Mouse (Mus musculus) limb, embryonic 13.5 days (tissue): ENCODE results near the gene Usp22. TPM values are rescaled to one million over a fixed set of nuclear protein-coding genes. Genes with fewer than 3 reads are reported as not detected.
A peak's percentile ranks its signal among the peaks of the same experiment; 100 is the strongest.

Experiments used
- ATAC-seq: fragments of 200-750 bp; cut with Nextera tagmentation; 2 replicates; pipeline ENCODE4 v1.8.0; 2017; ENCODE audit warnings: low read depth, moderate number of reproducible peaks, moderate TSS enrichment; ENCODE audit not compliant: low FRiP score
- H3K27ac ChIP-seq: fragments of 300-500 bp; sonication (generic); 2 replicates; pipeline ENCODE4 v1.5.1; 2015; ENCODE audit warnings: inconsistent platforms, mild to moderate bottlenecking, moderate library complexity
- H3K27me3 ChIP-seq: fragments of 300-500 bp; sonication (generic); 2 replicates; pipeline ENCODE4 v1.6.1; 2015; ENCODE audit warnings: mild to moderate bottlenecking, inconsistent platforms
- H3K36me3 ChIP-seq: fragments of 300-500 bp; sonication (generic); 2 replicates; pipeline ENCODE4 v1.6.1; 2015; ENCODE audit warnings: inconsistent platforms, mild to moderate bottlenecking, moderate library complexity
- H3K4me1 ChIP-seq: fragments of 300-500 bp; sonication (generic); 2 replicates; pipeline ENCODE4 v1.6.1; 2015; ENCODE audit warnings: inconsistent platforms
- H3K4me2 ChIP-seq: fragments of 300-500 bp; sonication (generic); replicated peaks from 2 replicates; pipeline ENCODE4 v1.6.1; 2015; ENCODE audit warnings: inconsistent platforms, mild to moderate bottlenecking, moderate library complexity
- H3K4me3 ChIP-seq: fragments of 300-500 bp; sonication (generic); 2 replicates; pipeline ENCODE4 v1.5.1; 2015; ENCODE audit warnings: moderate library complexity, mild to moderate bottlenecking, inconsistent platforms
- H3K9ac ChIP-seq: fragments of 300-500 bp; sonication (generic); 2 replicates; pipeline ENCODE4 v1.6.1; 2015; ENCODE audit warnings: mild to moderate bottlenecking, inconsistent platforms
- H3K9me3 ChIP-seq: fragments of 300-500 bp; sonication (generic); 2 replicates; pipeline ENCODE4 v1.6.1; 2016; ENCODE audit warnings: inconsistent platforms
- WGBS: fragments of 180-500 bp; shearing (Covaris S2); methylation state at CpG from one replicate; pipeline ENCODE4 v1.1.7; 2015; 5-methylcytosine and 5-hydroxymethylcytosine counted together
- polyA plus RNA-seq: library from polyadenylated mRNA; unstranded; fragments of >200 nt; fragmentation: Nextera tagmentation; extraction: Ambion mirVana; gene quantifications from 2 replicates; pipeline ENCODE4 v1.2.1, GENCODE M21; 2015

Usp22 gene
- 173 and 184 TPM in 2 replicates for polyA plus RNA-seq

DNA sequence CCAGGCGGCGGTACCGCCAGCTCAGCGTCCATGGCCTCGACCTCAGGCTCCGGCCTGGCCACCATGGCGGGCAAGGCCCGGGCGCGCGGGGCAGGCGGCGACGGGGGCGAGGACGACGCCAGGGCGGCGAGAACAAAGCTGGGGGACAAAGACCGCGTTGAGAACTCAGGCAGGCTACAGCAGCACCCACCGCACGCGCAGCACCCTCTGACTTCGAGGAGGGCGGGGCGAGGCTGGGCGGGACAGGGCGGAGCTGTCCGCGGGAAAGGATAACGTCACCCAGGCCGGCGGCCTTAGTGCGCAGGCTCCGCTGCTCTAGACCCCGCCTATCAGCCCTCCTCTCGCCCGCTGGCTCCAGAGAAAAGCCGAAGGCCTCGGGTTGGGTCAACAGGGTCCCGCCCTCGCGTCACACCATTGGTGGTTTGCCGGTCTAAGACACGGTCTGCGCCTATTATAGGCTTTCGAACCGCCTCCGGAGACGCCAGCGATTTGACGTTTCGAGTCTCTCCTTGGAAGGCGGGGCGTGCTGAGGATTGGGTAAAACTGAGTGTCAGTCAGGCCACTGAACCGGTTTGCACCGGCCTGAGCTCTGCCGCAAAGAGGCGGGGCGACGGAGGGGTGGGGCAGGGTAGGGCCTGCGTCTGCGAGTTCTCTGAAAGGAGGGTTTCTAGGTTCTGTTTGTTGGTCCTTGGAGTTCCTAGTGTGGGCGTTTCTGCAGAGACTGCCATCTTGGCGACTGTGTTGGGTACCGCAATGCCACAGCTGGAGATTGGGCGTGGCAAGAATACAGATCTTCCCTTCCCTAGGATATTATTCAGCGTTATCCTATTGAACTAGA lies at the start of gene Usp22:
Usp22 (minus strand) TSS at position 235 of the 838 bp plus-strand sequence.
- peak; percentile 98 for ATAC-seq
- no peaks in the 10 kb centered on the region for H3K9me3 ChIP-seq
- H3K36me3 ChIP-seq = peaks cover 5% of the 10 kb centered on the region; the same call in 1 of the 2 replicates
- peak within 1 kb of the TSS; percentile 99 for H3K4me3 ChIP-seq
- H3K4me1 ChIP-seq = peaks cover 41% of the 10 kb centered on the region
- peak within 1 kb of the TSS; percentile 96 for H3K9ac ChIP-seq
- H3K4me2 ChIP-seq = peak within 1 kb of the TSS; percentile 71
- no peaks in the 10 kb centered on the region for H3K27me3 ChIP-seq
- H3K27ac ChIP-seq = peak within 1 kb of the TSS; percentile 95
- under 1% methylated on average over 69 of the region's 69 CpGs for WGBS

DNA sequence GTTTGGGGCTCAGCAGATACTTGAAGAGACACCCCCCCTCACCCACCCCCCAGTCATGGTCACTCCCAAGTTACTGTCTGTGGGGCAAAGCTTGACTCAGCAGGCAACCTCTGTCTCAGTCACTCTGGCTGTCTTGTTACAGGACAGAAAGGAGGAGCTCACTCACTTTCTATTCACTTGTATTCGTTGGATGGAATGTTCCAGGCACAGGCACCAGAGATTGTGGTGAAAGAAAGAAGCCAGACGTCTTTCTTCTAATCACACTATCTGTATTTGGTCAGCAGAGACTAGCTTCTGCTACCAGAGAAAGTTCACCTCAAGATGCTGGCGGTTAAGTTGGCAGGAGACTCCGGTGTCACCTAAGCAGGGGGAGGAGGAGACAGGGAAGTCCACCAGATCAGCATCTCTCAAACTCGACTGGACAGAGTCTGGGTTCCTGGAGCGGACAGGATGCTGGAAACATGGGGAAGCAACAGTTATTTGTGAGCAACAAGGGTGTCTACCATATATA lies 49.4 kb upstream of the Usp22 start:
- Histone ChIP-seq H3K9me3 (no peaks in the 10 kb centered on the region), H3K4me3 (no peak overlapping the region), H3K27me3 (no peaks in the 10 kb centered on the region), H3K4me2 (no peak overlapping the region), H3K36me3 (no peaks in the 10 kb centered on the region), H3K4me1 (no peaks in the 10 kb centered on the region), H3K9ac (no peak overlapping the region), H3K27ac (no peak overlapping the region)
- no peak for ATAC-seq
- 81% methylated on average over 6 of the region's 6 CpGs for WGBS

DNA sequence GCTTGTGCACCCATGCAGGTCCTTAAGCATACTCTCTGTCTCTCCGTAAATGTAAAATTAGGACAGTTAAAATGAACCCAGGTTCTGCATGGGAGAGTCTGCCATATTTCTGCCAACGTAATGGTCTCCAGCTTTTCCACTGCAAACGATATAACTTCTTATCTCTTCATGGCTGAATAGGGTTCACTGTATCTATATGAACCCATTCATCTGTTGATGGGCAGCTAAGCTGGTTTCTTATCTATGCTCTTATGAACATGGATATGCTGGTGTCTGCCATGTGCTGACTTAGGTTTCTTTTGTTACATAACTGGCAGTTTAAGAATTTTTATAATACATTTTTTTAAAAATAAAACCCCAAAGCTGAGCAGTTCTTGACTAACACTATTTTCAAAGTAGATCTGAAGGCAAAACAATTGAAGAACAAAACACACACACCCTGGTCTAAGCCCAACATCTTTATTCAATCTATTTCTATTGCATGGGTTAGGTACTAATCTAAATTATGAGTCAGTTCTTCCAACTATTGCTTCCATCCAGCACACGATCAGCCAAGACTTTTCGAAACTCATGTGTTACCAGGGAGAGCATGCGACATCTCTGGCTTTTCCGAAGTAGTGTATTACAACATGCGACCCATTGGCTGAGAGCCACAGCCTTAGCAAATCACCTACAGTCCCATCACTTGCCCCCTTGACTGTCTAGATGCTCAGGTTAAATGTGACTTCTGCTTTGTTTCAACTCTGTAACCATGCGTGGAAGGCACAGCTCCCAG lies 48.3 kb upstream of the Usp22 start:
- no peak for ATAC-seq
- Histone ChIP-seq H3K9me3 (no peaks in the 10 kb centered on the region), H3K27me3 (no peaks in the 10 kb centered on the region), H3K27ac (no peak overlapping the region), H3K9ac (no peak overlapping the region), H3K36me3 (no peaks in the 10 kb centered on the region), H3K4me3 (no peak overlapping the region), H3K4me1 (no peaks in the 10 kb centered on the region), H3K4me2 (no peak overlapping the region)
- 89% methylated on average over 9 of the region's 9 CpGs for WGBS

DNA sequence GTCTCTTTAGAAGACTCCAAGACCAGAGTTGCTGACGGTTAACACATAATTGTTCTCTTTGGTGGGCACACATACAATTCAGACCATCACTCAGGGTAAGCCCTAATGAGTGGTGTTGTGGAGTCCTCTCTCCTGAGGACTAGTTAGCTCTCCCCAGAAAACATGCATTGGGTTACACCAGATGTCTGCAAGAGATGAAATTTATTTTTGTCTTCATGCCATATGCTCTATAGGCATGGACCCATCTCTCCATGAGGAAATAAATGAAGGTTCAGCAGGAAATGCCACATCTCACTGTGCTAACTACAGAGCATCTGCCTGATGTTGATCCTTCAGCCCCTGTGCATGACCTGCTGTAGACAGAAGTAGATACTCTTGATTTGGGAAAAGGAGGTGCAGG lies 47.2 kb upstream of the Usp22 start:
- Histone ChIP-seq H3K4me1 (no peaks in the 10 kb centered on the region), H3K27me3 (no peaks in the 10 kb centered on the region), H3K4me2 (no peak overlapping the region), H3K4me3 (no peak overlapping the region), H3K9ac (no peak overlapping the region), H3K27ac (no peak overlapping the region), H3K9me3 (no peaks in the 10 kb centered on the region), H3K36me3 (no peaks in the 10 kb centered on the region)
- WGBS = 46% methylated on average over 1 of the region's 1 CpGs
- ATAC-seq = no peak

DNA sequence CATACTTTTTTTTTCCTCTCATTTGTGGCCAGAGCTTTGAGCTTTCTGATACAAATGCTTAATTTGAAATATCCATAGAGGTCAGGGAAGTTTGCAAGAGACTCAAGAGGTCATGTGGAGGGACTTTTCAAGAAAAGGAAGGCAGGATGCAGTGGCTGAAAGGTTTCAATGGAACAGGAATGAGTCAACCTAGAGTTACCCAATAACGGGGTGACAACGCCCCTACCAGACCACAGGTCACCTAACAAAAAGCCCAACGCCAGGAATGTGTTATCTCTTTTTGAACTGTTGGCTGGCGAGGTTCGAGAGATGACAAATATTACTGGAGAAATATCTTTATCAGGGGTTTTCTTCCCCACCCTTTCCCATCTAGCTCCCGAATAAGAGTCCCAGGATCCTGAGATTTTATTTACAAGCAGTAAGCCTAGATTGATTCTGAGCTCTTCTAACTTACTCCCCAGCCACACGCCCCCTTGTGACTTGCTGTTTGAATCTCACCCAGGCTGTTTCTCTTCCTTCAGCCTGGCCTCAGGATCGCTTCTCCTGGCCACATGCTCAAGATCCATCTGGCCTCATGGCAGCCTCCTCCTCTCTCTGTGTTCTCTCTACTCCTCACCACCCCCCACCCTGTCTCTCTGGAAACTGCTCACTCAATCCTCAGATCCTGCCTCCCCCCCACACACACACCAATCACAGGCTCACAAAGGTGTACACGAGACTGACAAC lies 45.5 kb upstream of the Usp22 start:
- Histone ChIP-seq H3K27ac (no peak overlapping the region), H3K4me1 (no peaks in the 10 kb centered on the region), H3K4me2 (no peak overlapping the region), H3K9ac (no peak overlapping the region), H3K36me3 (no peaks in the 10 kb centered on the region), H3K4me3 (no peak overlapping the region), H3K9me3 (no peaks in the 10 kb centered on the region), H3K27me3 (no peaks in the 10 kb centered on the region)
- no peak for ATAC-seq
- WGBS = 70% methylated on average over 9 of the region's 9 CpGs

DNA sequence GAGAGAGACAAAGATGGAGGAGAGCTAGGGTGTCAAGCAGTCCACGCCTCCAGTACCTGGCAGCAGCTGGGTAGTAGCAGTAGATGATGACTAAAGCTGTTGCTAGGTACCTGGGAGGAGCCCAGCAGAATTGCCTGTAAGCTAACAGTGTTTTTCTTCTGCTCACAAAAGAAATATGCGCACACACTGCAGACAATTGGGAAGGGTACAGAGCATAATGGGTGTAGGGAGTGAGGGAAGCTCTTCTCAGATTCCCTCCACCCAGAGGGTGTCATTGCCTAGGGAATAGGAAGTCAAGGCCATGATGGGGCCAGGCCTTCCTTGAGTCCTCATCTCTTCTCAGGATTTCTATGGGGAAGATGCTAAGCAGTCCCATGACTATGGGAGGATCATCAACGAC lies 41.1 kb upstream of the Usp22 start:
- no peak overlapping the region for H3K4me3 ChIP-seq
- H3K4me2 ChIP-seq = no peak overlapping the region
- no peak for ATAC-seq
- H3K4me1 ChIP-seq = no peaks in the 10 kb centered on the region
- H3K27ac ChIP-seq = no peak overlapping the region
- no peaks in the 10 kb centered on the region for H3K36me3 ChIP-seq
- peaks cover 29% of the 10 kb centered on the region for H3K27me3 ChIP-seq
- no peak overlapping the region for H3K9ac ChIP-seq
- no peaks in the 10 kb centered on the region for H3K9me3 ChIP-seq
- WGBS = 85% methylated on average over 3 of the region's 3 CpGs

DNA sequence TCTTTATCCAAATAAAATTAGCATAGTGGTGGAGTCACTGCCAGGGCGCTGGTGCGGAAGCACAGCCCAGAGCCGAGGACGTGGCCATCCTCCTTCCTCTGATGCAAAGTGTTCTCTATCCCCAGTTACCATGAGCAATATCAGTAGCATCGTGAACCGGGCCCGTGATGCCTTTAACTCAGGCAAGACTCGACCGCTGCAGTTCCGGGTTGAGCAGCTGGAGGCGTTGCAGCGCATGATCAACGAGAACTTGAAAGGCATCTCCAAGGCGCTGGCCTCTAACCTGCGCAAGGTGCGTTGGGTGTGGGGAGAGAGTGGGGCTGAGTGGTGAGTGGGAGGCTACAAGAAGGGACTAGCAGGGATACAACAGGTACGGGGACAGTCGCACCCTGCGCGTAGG lies 37.2 kb upstream of the Usp22 start:
- H3K27ac ChIP-seq = no peak overlapping the region
- H3K36me3 ChIP-seq = no peaks in the 10 kb centered on the region
- peaks cover 31% of the 10 kb centered on the region for H3K27me3 ChIP-seq
- no peaks in the 10 kb centered on the region for H3K9me3 ChIP-seq
- H3K4me3 ChIP-seq = no peak overlapping the region
- WGBS = 37% methylated on average over 20 of the region's 20 CpGs
- no peak for ATAC-seq
- no peak overlapping the region for H3K4me2 ChIP-seq
- peaks cover 19% of the 10 kb centered on the region for H3K4me1 ChIP-seq
- no peak overlapping the region for H3K9ac ChIP-seq

DNA sequence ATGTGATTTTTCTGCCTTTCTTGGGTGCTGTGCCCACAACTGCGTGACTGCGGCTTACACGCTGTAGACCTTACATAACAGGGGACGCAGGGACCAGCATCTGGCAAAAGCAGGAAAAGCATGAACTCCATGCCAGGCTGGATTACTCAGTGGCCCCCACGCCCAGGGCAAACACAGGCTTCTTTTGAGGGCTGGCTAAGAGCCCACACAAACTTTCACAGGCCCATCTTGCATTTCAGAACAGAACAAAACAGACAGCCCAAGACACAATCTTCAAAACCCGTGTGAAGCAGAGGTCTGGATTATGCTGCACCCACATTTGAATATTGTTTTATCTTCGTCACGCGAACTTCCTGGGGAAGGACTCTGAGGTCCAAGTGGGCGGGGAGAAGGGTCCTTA lies 33.5 kb upstream of the Usp22 start:
- Histone ChIP-seq H3K4me3 (no peak overlapping the region), H3K9ac (no peak overlapping the region), H3K36me3 (no peaks in the 10 kb centered on the region), H3K4me2 (no peak overlapping the region), H3K27me3 (peaks cover 26% of the 10 kb centered on the region), H3K27ac (peak overlapping the region; percentile 56; the same call in 1 of the 2 replicates), H3K4me1 (peaks cover 23% of the 10 kb centered on the region), H3K9me3 (no peaks in the 10 kb centered on the region)
- WGBS = 79% methylated on average over 10 of the region's 10 CpGs
- ATAC-seq = no peak

DNA sequence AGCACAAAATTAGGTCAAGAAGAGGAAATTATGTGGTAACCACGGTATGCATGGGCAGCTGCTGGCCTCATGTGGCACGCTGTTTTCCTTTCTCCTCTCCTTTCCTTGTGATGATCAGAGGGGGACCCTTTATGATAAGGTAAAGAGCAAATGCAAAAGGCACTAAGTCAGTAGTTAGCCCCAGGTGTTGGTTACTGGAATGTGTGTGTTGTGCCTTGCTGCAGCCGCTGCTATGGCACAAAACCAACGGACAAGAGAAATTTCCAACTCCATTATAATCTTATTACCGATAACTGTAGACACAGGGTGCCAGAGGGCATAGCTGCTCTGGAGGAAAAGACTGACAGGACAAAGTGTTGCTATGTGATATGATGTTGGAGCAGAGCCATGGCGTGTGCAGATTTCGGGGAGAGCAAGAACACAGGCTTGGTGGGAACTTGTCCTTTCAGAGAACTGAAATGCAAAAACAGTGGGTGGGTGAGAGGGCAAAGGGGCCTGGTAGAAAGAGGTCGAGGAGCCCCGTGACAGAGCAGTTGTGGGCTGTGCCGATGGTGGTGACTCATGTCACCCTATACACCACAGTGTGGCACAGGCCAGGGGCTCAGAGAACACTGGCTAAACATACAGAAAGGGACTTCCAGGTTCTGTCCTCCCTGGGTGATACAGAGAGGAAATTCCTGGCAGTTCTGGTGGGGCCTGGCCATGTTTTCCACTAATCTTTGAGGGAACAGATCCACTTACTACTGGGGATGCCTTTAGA lies 32.8 kb upstream of the Usp22 start, which contains the start of gene Aldh3a1:
Aldh3a1 (plus strand) TSS at position 51 of the 760 bp plus-strand sequence.
- Histone ChIP-seq H3K4me1 (peaks cover 29% of the 10 kb centered on the region), H3K27ac (peak within 1 kb of the TSS; percentile 56), H3K9ac (0 out of 2 replicates have a peak within 1 kb of the TSS, but pooled peaks have one; percentile 8), H3K27me3 (peaks cover 19% of the 10 kb centered on the region), H3K4me2 (no peak within 1 kb of the TSS), H3K9me3 (no peaks in the 10 kb centered on the region), H3K4me3 (no peak within 1 kb of the TSS), H3K36me3 (no peaks in the 10 kb centered on the region)
- ATAC-seq = no peak
- WGBS = 34% methylated on average over 10 of the region's 10 CpGs

DNA sequence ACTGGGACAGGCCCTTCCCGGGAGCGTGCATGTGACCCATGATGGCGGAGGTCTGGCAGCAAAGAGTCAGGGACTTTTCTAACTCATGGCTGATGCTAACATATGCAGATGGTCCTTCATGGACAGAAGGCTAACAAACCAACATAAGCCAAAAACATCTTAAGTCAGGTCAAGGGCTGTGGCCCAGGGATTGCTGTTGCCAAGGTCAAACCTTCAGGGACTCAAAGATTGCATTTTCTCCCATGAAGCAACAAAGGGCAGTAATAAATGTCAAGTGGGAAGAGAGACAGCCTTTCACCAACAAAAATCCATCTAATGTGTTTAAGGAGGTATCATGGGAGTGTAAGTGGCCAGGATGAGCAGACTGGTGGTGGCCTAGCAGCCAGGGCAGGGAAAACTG lies 31.3 kb upstream of the Usp22 start:
- H3K9me3 ChIP-seq = no peaks in the 10 kb centered on the region
- H3K27ac ChIP-seq = no peak overlapping the region
- peaks cover 4% of the 10 kb centered on the region for H3K27me3 ChIP-seq
- no peaks in the 10 kb centered on the region for H3K36me3 ChIP-seq
- ATAC-seq = no peak
- H3K9ac ChIP-seq = no peak overlapping the region
- H3K4me2 ChIP-seq = no peak overlapping the region
- WGBS = 92% methylated on average over 3 of the region's 3 CpGs
- no peak overlapping the region for H3K4me3 ChIP-seq
- peaks cover 36% of the 10 kb centered on the region for H3K4me1 ChIP-seq

DNA sequence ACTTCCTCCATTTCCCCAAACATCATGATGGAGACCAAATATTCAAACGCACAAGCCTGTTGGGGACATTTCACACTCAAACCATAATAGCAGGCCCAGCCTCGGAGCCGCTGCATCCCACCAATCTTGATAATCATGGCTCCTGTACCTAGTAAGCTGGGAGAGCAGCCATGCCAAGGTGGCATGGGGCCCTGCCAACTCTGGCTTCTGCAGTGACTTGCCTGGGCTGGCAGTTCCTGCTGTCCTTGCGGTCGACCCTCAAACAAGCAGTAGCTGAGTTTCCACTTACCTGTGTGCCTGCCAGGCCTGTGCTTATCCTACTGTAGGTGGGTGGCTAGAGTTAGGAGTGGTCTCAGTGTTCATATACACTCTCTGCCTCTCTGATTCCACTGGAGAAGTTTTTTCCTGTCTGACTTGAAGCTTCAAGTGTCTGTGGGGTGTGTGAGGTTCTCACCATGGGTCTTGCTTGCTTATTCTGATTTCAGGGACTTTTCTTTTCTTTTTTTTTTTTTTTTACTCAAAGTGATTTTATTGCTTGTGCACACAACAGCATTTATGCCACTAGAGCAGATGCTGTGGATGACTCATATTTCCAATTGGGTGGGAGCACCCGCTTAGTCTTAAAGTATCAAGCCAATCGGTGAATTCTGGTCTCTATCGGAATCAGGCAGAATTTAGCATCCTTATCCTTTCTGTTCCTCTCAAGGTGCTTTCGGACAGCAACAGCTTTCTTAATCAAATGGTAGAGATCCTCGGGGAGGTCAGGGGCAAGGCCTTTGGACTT lies 30.5 kb upstream of the Usp22 start:
- no peaks in the 10 kb centered on the region for H3K9me3 ChIP-seq
- H3K36me3 ChIP-seq = no peaks in the 10 kb centered on the region
- no peak overlapping the region for H3K27ac ChIP-seq
- no peaks in the 10 kb centered on the region for H3K27me3 ChIP-seq
- ATAC-seq = no peak
- no peak overlapping the region for H3K4me2 ChIP-seq
- H3K4me3 ChIP-seq = no peak overlapping the region
- peaks cover 37% of the 10 kb centered on the region for H3K4me1 ChIP-seq
- WGBS = 89% methylated on average over 10 of the region's 10 CpGs
- H3K9ac ChIP-seq = no peak overlapping the region
